Mouse (Mus musculus) hindbrain, embryonic 14.5 days (tissue): Measurements from ENCODE around the gene Lypd5. TPM values are rescaled to one million over a fixed set of nuclear protein-coding genes. Genes with fewer than 3 reads are reported as not detected.
A peak's percentile ranks its signal among the peaks of the same experiment; 100 is the strongest.
"Not testable (repeated sequence)": the region's sequence is repeated elsewhere in the genome, so short reads cannot be mapped to it uniquely, and the experiment has no call there.

Experiments
- ATAC-seq: fragments of 200-750 bp; cut with Nextera tagmentation; 2 replicates; pipeline ENCODE4 v1.8.0; 2017; ENCODE audit warnings: moderate number of reproducible peaks, mild to moderate bottlenecking, moderate TSS enrichment, moderate library complexity; ENCODE audit not compliant: low FRiP score
- DNase-seq: peaks from one replicate; pipeline ENCODE4 v3.0.0-alpha.2; 2015; ENCODE audit warnings: low spot score
- H3K27ac ChIP-seq: fragments of 300-500 bp; sonication (generic); 2 replicates; pipeline ENCODE4 v1.5.1; 2014; ENCODE audit warnings: mild to moderate bottlenecking, moderate library complexity
- H3K27me3 ChIP-seq: fragments of 300-500 bp; sonication (generic); 2 replicates; pipeline ENCODE4 v1.6.1; 2014; ENCODE audit warnings: mild to moderate bottlenecking, low read length, mixed read lengths; ENCODE audit not compliant: control insufficient read depth, insufficient read depth
- H3K36me3 ChIP-seq: fragments of 300-500 bp; sonication (generic); replicated peaks from 2 replicates; pipeline ENCODE4 v1.6.1; 2014; ENCODE audit not compliant: control insufficient read depth, insufficient read depth
- H3K4me1 ChIP-seq: fragments of 300-500 bp; sonication (generic); replicated peaks from 2 replicates; pipeline ENCODE4 v1.6.1; 2014; ENCODE audit warnings: antibody characterized with exemption, low read length, mixed read lengths; ENCODE audit not compliant: control insufficient read depth, insufficient read depth
- H3K4me2 ChIP-seq: fragments of 300-500 bp; sonication (generic); replicated peaks from 2 replicates; pipeline ENCODE4 v1.6.1; 2014; ENCODE audit warnings: mild to moderate bottlenecking, moderate library complexity
- H3K4me3 ChIP-seq: fragments of 300-500 bp; sonication (generic); replicated peaks from 2 replicates; pipeline ENCODE4 v1.5.1; 2014; ENCODE audit warnings: mild to moderate bottlenecking, low read length
- H3K9ac ChIP-seq: fragments of 300-500 bp; sonication (generic); 2 replicates; pipeline ENCODE4 v1.6.1; 2014
- H3K9me3 ChIP-seq: fragments of 300-500 bp; sonication (generic); 2 replicates; pipeline ENCODE4 v1.6.1; 2016; ENCODE audit warnings: low read length; ENCODE audit not compliant: control insufficient read depth
- WGBS: fragments of 180-500 bp; shearing (Covaris S2); extraction: QIAGEN DNeasy Blood & Tissue Kit; methylation state at CpG from one replicate; pipeline ENCODE4 v1.1.7; 2014; 5-methylcytosine and 5-hydroxymethylcytosine counted together
- microRNA-seq: library from miRNA; unstranded; fragments of <30 nt; microRNA quantifications from one replicate; pipeline ENCODE4, GENCODE M21; 2016
- polyA plus RNA-seq: library from polyadenylated mRNA; unstranded; fragments of >200 nt; fragmentation: Nextera tagmentation; extraction: Ambion mirVana; gene quantifications from 2 replicates; pipeline ENCODE4 v1.2.1, GENCODE M21; 2014

The Lypd5 gene
- polyA plus RNA-seq, 1 experiment from 2014 or later = not detected

GRCm38 (mm10) chr7:24400082-24400452 is 51.1 kb downstream of the Lypd5 start:
- WGBS = 17% methylated on average over 3 of the region's 3 CpGs
- Histone ChIP-seq H3K9ac (peak overlapping the region; percentile 66), H3K27me3 (no peaks in the 10 kb centered on the region), H3K36me3 (peaks cover 17% of the 10 kb centered on the region), H3K4me1 (peaks cover 9% of the 10 kb centered on the region; the same call in 1 of the 2 replicates), H3K27ac (peak overlapping the region; percentile 95), H3K4me2 (peak overlapping the region; percentile 64), H3K9me3 (no peaks in the 10 kb centered on the region), H3K4me3 (peak overlapping the region; percentile 47)
- 0 out of 2 replicates have a peak, but pooled peaks have one; percentile 3 for ATAC-seq
- DNase-seq = no peak

DNA sequence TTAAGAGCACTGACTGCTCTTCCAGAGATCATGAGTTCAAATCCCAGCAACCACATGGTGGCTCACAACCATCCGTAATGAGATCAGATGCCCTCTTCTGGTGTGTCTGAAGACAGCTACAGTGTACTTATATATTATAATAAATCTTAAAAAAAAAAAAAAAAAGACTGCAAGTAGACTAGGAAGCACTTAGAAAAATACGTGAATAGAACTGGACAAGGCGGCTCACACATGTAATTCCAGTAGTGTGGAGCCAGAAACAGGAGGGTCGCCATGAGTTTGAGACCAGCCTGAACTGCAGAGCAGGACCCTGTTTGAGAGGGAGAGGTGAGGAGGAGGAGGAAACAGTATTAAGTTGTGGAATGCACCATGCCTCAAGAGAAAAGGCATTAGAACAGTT is 51.5 kb downstream of the Lypd5 start:
- H3K27me3 ChIP-seq, H3K4me1 ChIP-seq, H3K27ac ChIP-seq, ATAC-seq, H3K9me3 ChIP-seq, H3K9ac ChIP-seq, DNase-seq: not testable (repeated sequence)
- H3K4me2 ChIP-seq = peak overlapping the region; percentile 64
- WGBS = 97% methylated on average over 4 of the region's 4 CpGs
- H3K4me3 ChIP-seq = peak overlapping the region; percentile 47; the same call in 1 of the 2 replicates
- peaks cover 21% of the 10 kb centered on the region for H3K36me3 ChIP-seq

GRCm38 (mm10) chr7:24402851-24403250 is 53.9 kb downstream of the Lypd5 start:
- ATAC-seq (no peak), DNase-seq (no peak)
- no peaks in the 10 kb centered on the region for H3K27me3 ChIP-seq
- peaks cover 28% of the 10 kb centered on the region for H3K36me3 ChIP-seq
- peaks cover 11% of the 10 kb centered on the region; the same call in 1 of the 2 replicates for H3K4me1 ChIP-seq
- no peak overlapping the region for H3K9ac ChIP-seq
- H3K4me2 ChIP-seq = no peak overlapping the region
- no peak overlapping the region for H3K27ac ChIP-seq
- H3K4me3 ChIP-seq = no peak overlapping the region
- H3K9me3 ChIP-seq = no peaks in the 10 kb centered on the region
- WGBS = 97% methylated on average over 9 of the region's 9 CpGs

Small RNA genes lying within 50 kb of the gene (microRNA-seq; reads per million reads assigned to microRNA genes)
- gene Gm27592 = not detected

Other genes starting within 250 kb of the Lypd5 start
- 8.5 and 9.0 TPM in 2 replicates for gene Zfp112, start 236.9 kb upstream of the Lypd5 start, polyA plus RNA-seq
- gene Zfp235, start 215.0 kb upstream of the Lypd5 start, polyA plus RNA-seq = 26.1 and 28.8 TPM in 2 replicates
- gene Zfp114, start 174.1 kb upstream of the Lypd5 start, polyA plus RNA-seq = 3.7 and 4.0 TPM in 2 replicates
- gene Zfp111, start 137.8 kb upstream of the Lypd5 start, polyA plus RNA-seq = 4.0 and 5.5 TPM in 2 replicates
- gene Zfp109, start 111.6 kb upstream of the Lypd5 start, polyA plus RNA-seq = 2.9 and 3.9 TPM in 2 replicates
- 7.1 TPM in 2 replicates for gene Zfp108, start 94.4 kb upstream of the Lypd5 start, polyA plus RNA-seq
- gene Zfp93, start 78.8 kb upstream of the Lypd5 start, polyA plus RNA-seq = 8.1 and 9.5 TPM in 2 replicates
- gene Zfp61, start 48.0 kb upstream of the Lypd5 start, polyA plus RNA-seq = 33.5 and 34.0 TPM in 2 replicates
- gene Zfp94, start 32.5 kb upstream of the Lypd5 start, polyA plus RNA-seq = 19.6 and 20.9 TPM in 2 replicates
- 0.31 TPM in 1 of 2 replicates, not detected in the other for gene Tescl, start 15.3 kb upstream of the Lypd5 start, polyA plus RNA-seq
- gene Kcnn4, start 21.1 kb downstream of the Lypd5 start, polyA plus RNA-seq = 1.7 and 2.8 TPM in 2 replicates
- gene Smg9, start 50.4 kb downstream of the Lypd5 start, polyA plus RNA-seq = 30.1 and 30.3 TPM in 2 replicates
- not detected in 2 replicates for gene Irgc1, start 103.1 kb downstream of the Lypd5 start, polyA plus RNA-seq
- 1.6 and 1.9 TPM in 2 replicates for gene Plaur, start 113.3 kb downstream of the Lypd5 start, polyA plus RNA-seq
- 22.7 and 28.3 TPM in 2 replicates for gene Cadm4, start 132.8 kb downstream of the Lypd5 start, polyA plus RNA-seq
- gene Zfp428, start 157.8 kb downstream of the Lypd5 start, polyA plus RNA-seq = 181 and 201 TPM in 2 replicates
- gene AC161166.1, start 163.3 kb downstream of the Lypd5 start, polyA plus RNA-seq = 0.65 and 0.98 TPM in 2 replicates
- 28.0 and 33.5 TPM in 2 replicates for gene Irgq, start 181.5 kb downstream of the Lypd5 start, polyA plus RNA-seq
- gene Pinlyp, start 196.9 kb downstream of the Lypd5 start, polyA plus RNA-seq = not detected in 2 replicates
- gene Xrcc1, start 197.1 kb downstream of the Lypd5 start, polyA plus RNA-seq = 47.4 and 52.3 TPM in 2 replicates
- gene Ethe1, start 238.3 kb downstream of the Lypd5 start, polyA plus RNA-seq = 25.8 and 26.4 TPM in 2 replicates
- 10.3 and 11.4 TPM in 2 replicates for gene Zfp575, start 238.4 kb downstream of the Lypd5 start, polyA plus RNA-seq